Mouse (Mus musculus) myocyte (in vitro differentiated cells): ENCODE data around the gene Olfr419. TPM values are rescaled to one million over a fixed set of nuclear protein-coding genes. Genes with fewer than 3 reads are reported as not detected.

Experiments
- H3K27me3 ChIP-seq: one replicate; pipeline ENCODE4 v1.6.1; 2011; ENCODE audit not compliant: control insufficient read depth, insufficient read depth, insufficient read length
- H3K36me3 ChIP-seq: one replicate; pipeline ENCODE4 v1.6.1; 2011; ENCODE audit not compliant: control insufficient read depth, insufficient read depth
- H3K4me2 ChIP-seq: one replicate; pipeline ENCODE4 v1.6.1; 2011; ENCODE audit warnings: low read depth, control low read depth
- H3K4me3 ChIP-seq: one replicate; pipeline ENCODE4 v1.5.1; 2011; ENCODE audit warnings: mild to moderate bottlenecking, control low read depth, moderate library complexity
- H3K79me2 ChIP-seq: one replicate; pipeline ENCODE4 v1.6.1; 2011; ENCODE audit not compliant: control insufficient read depth, insufficient read depth
- H3ac ChIP-seq: one replicate; pipeline ENCODE4 v1.6.1; 2011; ENCODE audit not compliant: control insufficient read depth, insufficient read length
- CEBPB ChIP-seq: IDR thresholded peaks from 2 replicates; pipeline ENCODE4 v1.6.1; 2011; ENCODE audit warnings: mild to moderate bottlenecking, moderate library complexity; ENCODE audit not compliant: poor library complexity, insufficient read depth, severe bottlenecking
- E2F4 ChIP-seq: IDR thresholded peaks from one replicate; pipeline ENCODE4 v1.6.1; 2011; ENCODE audit warnings: mild to moderate bottlenecking, control low read depth, moderate library complexity; ENCODE audit not compliant: insufficient read depth
- MAX ChIP-seq: IDR thresholded peaks from one replicate; pipeline ENCODE4 v1.6.1; 2011; ENCODE audit warnings: low read depth, mild to moderate bottlenecking, control low read depth
- MYOD1 ChIP-seq, 3 experiments: IDR thresholded peaks; one replicate each; pipeline ENCODE4 v1.6.1; 2011; ENCODE audit warnings: control low read depth in 2 of 3, low read depth in 2 of 3, mild to moderate bottlenecking in 2 of 3, moderate library complexity in 1 of 3; ENCODE audit not compliant: insufficient read length in 2 of 3, control insufficient read depth in 1 of 3
- MYOG ChIP-seq, 3 experiments: IDR thresholded peaks; one replicate each; pipeline ENCODE4 v1.6.1; 2011; ENCODE audit warnings: control low read depth in 2 of 3, low read depth in 2 of 3, mild to moderate bottlenecking in 2 of 3; ENCODE audit not compliant: insufficient read length in 2 of 3, control insufficient read depth in 1 of 3, insufficient read depth in 1 of 3
- POLR2A ChIP-seq: IDR thresholded peaks from one replicate; pipeline ENCODE4 v1.6.1; 2011; ENCODE audit warnings: low read depth, mild to moderate bottlenecking, control low read depth, moderate library complexity; ENCODE audit not compliant: insufficient read length
- POLR2AphosphoS2 ChIP-seq: IDR thresholded peaks from one replicate; pipeline ENCODE4 v1.6.1; 2011; ENCODE audit warnings: low read depth, control low read depth; ENCODE audit not compliant: insufficient read length
- REST ChIP-seq: IDR thresholded peaks from one replicate; pipeline ENCODE4 v1.6.1; 2011; ENCODE audit warnings: mild to moderate bottlenecking, control low read depth, moderate library complexity; ENCODE audit not compliant: insufficient read depth, insufficient read length
- SRF ChIP-seq: IDR thresholded peaks from one replicate; pipeline ENCODE4 v1.6.1; 2011; ENCODE audit warnings: low read depth; ENCODE audit not compliant: control insufficient read depth, insufficient read length
- TCF12 ChIP-seq: IDR thresholded peaks from one replicate; pipeline ENCODE4 v1.6.1; 2011; ENCODE audit warnings: mild to moderate bottlenecking, control low read depth; ENCODE audit not compliant: poor library complexity, insufficient read depth, severe bottlenecking
- TCF3 ChIP-seq: IDR thresholded peaks from one replicate; pipeline ENCODE4 v1.6.1; 2011; ENCODE audit warnings: low read depth, control low read depth; ENCODE audit not compliant: insufficient read length
- USF1 ChIP-seq: IDR thresholded peaks from one replicate; pipeline ENCODE4 v1.6.1; 2011; ENCODE audit warnings: low read depth, mild to moderate bottlenecking, control low read depth, moderate library complexity
- polyA plus RNA-seq: library from polyadenylated mRNA; unstranded; fragments of >200 nt; fragmentation: generic; extraction: Trizol; gene quantifications from one replicate; pipeline ENCODE4 v1.2.1, GENCODE M21; 2012; ENCODE audit warnings: missing spikeins

Gene Olfr419
- polyA plus RNA-seq, 1 experiment, result not detected

DNA sequence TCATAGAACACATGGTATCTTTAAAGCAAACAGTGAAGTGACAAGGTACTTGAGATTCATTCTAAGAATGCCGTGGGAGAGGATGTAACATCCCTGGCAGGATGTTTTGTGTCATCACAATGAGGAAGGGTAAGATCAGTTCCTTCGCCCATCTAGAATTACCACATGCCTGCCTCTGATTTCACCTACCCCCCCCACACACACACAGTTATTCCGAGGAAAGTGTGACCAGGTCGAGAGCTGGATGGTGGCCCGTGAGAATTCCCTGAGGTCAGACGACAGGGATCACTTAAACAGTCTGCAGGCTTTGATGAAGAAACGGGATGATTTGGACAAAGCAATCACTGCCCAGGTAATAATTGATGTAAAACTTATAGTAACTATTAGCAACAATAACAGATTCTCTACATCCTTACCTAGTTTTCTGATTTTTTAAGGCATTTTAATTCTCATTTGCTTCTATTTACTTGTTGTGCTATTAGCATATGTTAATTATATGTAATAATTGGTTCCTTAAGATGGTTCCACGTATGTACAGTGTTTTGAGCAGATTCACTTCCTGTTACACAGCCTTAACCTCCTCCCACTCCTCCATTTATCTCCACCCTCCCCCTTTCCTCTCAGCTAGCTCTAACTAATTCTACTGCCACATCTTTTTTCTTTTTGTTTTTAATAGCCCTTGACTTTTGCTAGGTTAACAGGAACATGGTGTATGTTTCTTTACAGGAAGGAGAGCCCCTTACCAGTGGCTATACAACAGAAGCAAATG, 36.4 kb downstream of the Olfr419 start:
- Histone ChIP-seq H3K36me3 (no peaks in the 10 kb centered on the region), H3K4me2 (no peak overlapping the region), H3ac (no peak overlapping the region), H3K27me3 (no peaks in the 10 kb centered on the region), H3K4me3 (no peak overlapping the region), H3K79me2 (no peaks in the 10 kb centered on the region)
- TF ChIP-seq POLR2AphosphoS2 (no peak), USF1 (no peak), SRF (no peak), MAX (no peak), TCF12 (no peak), TCF3 (no peak), REST (no peak), CEBPB (no peak), E2F4 (no peak), MYOD1 (IDR thresholded peaks at IDR 0.05; ENCODE audit: control insufficient read depth in 1 of 3, insufficient read length in 2 of 3, low read depth in 2 of 3) (no peak), MYOG (IDR thresholded peaks at IDR 0.05; ENCODE audit: control insufficient read depth in 1 of 3, insufficient read depth in 1 of 3, insufficient read length in 2 of 3, low read depth in 2 of 3) (no peak), POLR2A (no peak)

- Histone ChIP-seq H3K4me2 (no peak overlapping the region), H3ac (no peak overlapping the region)
- no peak for TF ChIP-seq MYOG (IDR thresholded peaks at IDR 0.05; ENCODE audit: control insufficient read depth in 1 of 3, insufficient read depth in 1 of 3, insufficient read length in 2 of 3, low read depth in 2 of 3)
Observed at GRCm38 (mm10) chr1:174212286-174212685, 39.6 kb downstream of the Olfr419 start.

GRCm38 (mm10) chr1:174204699-174205098, 47.2 kb downstream of the Olfr419 start:
- H3ac ChIP-seq, result no peak overlapping the region

More at GRCm38 (mm10) chr1:174212286-174212685, 39.6 kb downstream of the Olfr419 start:
- Histone ChIP-seq H3K27me3 (no peaks in the 10 kb centered on the region), H3K36me3 (no peaks in the 10 kb centered on the region), H3K79me2 (no peaks in the 10 kb centered on the region), H3K4me3 (no peak overlapping the region)

More at GRCm38 (mm10) chr1:174204699-174205098, 47.2 kb downstream of the Olfr419 start:
- H3K79me2 ChIP-seq, result no peaks in the 10 kb centered on the region
- TF ChIP-seq POLR2A, result no peak
- TF ChIP-seq CEBPB, result no peak
- TF ChIP-seq E2F4, result no peak
- no peak for TF ChIP-seq MYOG (IDR thresholded peaks at IDR 0.05; ENCODE audit: control insufficient read depth in 1 of 3, insufficient read depth in 1 of 3, insufficient read length in 2 of 3, low read depth in 2 of 3)
- TF ChIP-seq USF1, result no peak
- TF ChIP-seq SRF, result no peak
- TF ChIP-seq REST, result no peak
- no peak for TF ChIP-seq MAX
- no peak for TF ChIP-seq POLR2AphosphoS2
- no peak for TF ChIP-seq TCF12
- no peak for TF ChIP-seq TCF3
- no peak for TF ChIP-seq MYOD1 (IDR thresholded peaks at IDR 0.05; ENCODE audit: control insufficient read depth in 1 of 3, insufficient read length in 2 of 3, low read depth in 2 of 3)
- H3K27me3 ChIP-seq, result no peaks in the 10 kb centered on the region
- no peaks in the 10 kb centered on the region for H3K36me3 ChIP-seq
- no peak overlapping the region for H3K4me3 ChIP-seq
- H3K4me2 ChIP-seq, result no peak overlapping the region

Other genes starting within 250 kb of the Olfr419 start
- gene Ifi205, start 220.3 kb downstream of the Olfr419 start, polyA plus RNA-seq, result 0.04 TPM
- not detected for gene Olfr433, start 211.4 kb downstream of the Olfr419 start, polyA plus RNA-seq
- gene Olfr432, start 202.9 kb downstream of the Olfr419 start, polyA plus RNA-seq, result not detected
- not detected for gene Olfr430, start 185.5 kb downstream of the Olfr419 start, polyA plus RNA-seq
- not detected for gene Olfr429, start 167.7 kb downstream of the Olfr419 start, polyA plus RNA-seq
- gene Olfr427, start 155.2 kb downstream of the Olfr419 start, polyA plus RNA-seq, result not detected
- gene Olfr231, start 130.9 kb downstream of the Olfr419 start, polyA plus RNA-seq, result not detected
- not detected for gene Olfr424, start 120.5 kb downstream of the Olfr419 start, polyA plus RNA-seq
- gene Olfr420, start 96.4 kb downstream of the Olfr419 start, polyA plus RNA-seq, result not detected
- gene Spta1, start 79.3 kb downstream of the Olfr419 start, polyA plus RNA-seq, result 0.04 TPM
- not detected for gene Mptx1, start 78.5 kb upstream of the Olfr419 start, polyA plus RNA-seq
- gene Olfr417, start 113.1 kb upstream of the Olfr419 start, polyA plus RNA-seq, result not detected
- gene Olfr248, start 139.0 kb upstream of the Olfr419 start, polyA plus RNA-seq, result not detected
- gene Olfr414, start 172.0 kb upstream of the Olfr419 start, polyA plus RNA-seq, result not detected
- gene Olfr220, start 190.0 kb upstream of the Olfr419 start, polyA plus RNA-seq, result not detected
- not detected for gene Fmn2, start 249.8 kb upstream of the Olfr419 start, polyA plus RNA-seq